Mouse (Mus musculus): ENCODE measurements at regions not wholly inside any gene's neighbourhood (a gene's known extent, or its start where the extent isn't known, plus 50 kb on each side); places are given as distances from the start of the nearest gene placed in this dataset.

- no peaks in the 10 kb centered on the region for H3K9me3 ChIP-seq
- WGBS, result 48% methylated on average over 2 of the region's 2 CpGs
- H3K27ac ChIP-seq, result no peak overlapping the region
- H3K4me2 ChIP-seq (replicated peaks), result no peak overlapping the region
- no peaks in the 10 kb centered on the region for H3K4me1 ChIP-seq
- peak; percentile 54; the same call in 1 of the 2 replicates for ATAC-seq (ENCODE audit: low FRiP score, low read depth)
- no peaks in the 10 kb centered on the region for H3K27me3 ChIP-seq
- H3K36me3 ChIP-seq, result no peaks in the 10 kb centered on the region
- H3K9ac ChIP-seq, result no peak overlapping the region
- H3K4me3 ChIP-seq, result no peak overlapping the region
Observed at GRCm38 (mm10) chr5:46182157-46182556, 324.7 kb upstream of the Lcorl start.

- WGBS, result 51% methylated on average over 3 of the region's 3 CpGs
- H3K9ac ChIP-seq, result no peak overlapping the region
Observed at GRCm38 (mm10) chr5:46172315-46172714, 314.9 kb upstream of the Lcorl start.

GRCm38 (mm10) chr5:46160774-46161173, 303.4 kb upstream of the Lcorl start:
- H3K4me2 ChIP-seq (replicated peaks), result no peak overlapping the region
- no peaks in the 10 kb centered on the region for H3K4me1 ChIP-seq
- H3K27ac ChIP-seq, result no peak overlapping the region
- no peaks in the 10 kb centered on the region for H3K36me3 ChIP-seq
- H3K27me3 ChIP-seq, result no peaks in the 10 kb centered on the region
- no peak for ATAC-seq (ENCODE audit: low FRiP score, low read depth)
- H3K9me3 ChIP-seq, result no peaks in the 10 kb centered on the region
- no peak overlapping the region for H3K9ac ChIP-seq
- no peak overlapping the region for H3K4me3 ChIP-seq
- 91% methylated on average over 4 of the region's 4 CpGs for WGBS

More at GRCm38 (mm10) chr5:46172315-46172714, 314.9 kb upstream of the Lcorl start:
- Histone ChIP-seq H3K4me2 (replicated peaks) (no peak overlapping the region), H3K27ac (no peak overlapping the region), H3K27me3 (no peaks in the 10 kb centered on the region), H3K9me3 (no peaks in the 10 kb centered on the region), H3K4me1 (no peaks in the 10 kb centered on the region), H3K36me3 (no peaks in the 10 kb centered on the region), H3K4me3 (no peak overlapping the region)
- no peak for ATAC-seq (ENCODE audit: low FRiP score, low read depth)

- Histone ChIP-seq H3K4me1 (no peaks in the 10 kb centered on the region), H3K9ac (no peak overlapping the region), H3K27ac (no peak overlapping the region), H3K36me3 (no peaks in the 10 kb centered on the region), H3K27me3 (no peaks in the 10 kb centered on the region), H3K9me3 (no peaks in the 10 kb centered on the region), H3K4me2 (replicated peaks) (no peak overlapping the region), H3K4me3 (no peak overlapping the region)
- ATAC-seq (ENCODE audit: low FRiP score, low read depth), result no peak
- WGBS, result 51% methylated on average over 3 of the region's 3 CpGs
Observed at GRCm38 (mm10) chr5:46151973-46152372, 294.6 kb upstream of the Lcorl start.

- WGBS, result 54% methylated on average over 6 of the region's 6 CpGs
- H3K4me3 ChIP-seq, result no peak overlapping the region
- no peak overlapping the region for H3K27ac ChIP-seq
- no peak overlapping the region for H3K9ac ChIP-seq
- no peaks in the 10 kb centered on the region for H3K27me3 ChIP-seq
- no peaks in the 10 kb centered on the region for H3K4me1 ChIP-seq
- H3K4me2 ChIP-seq (replicated peaks), result no peak overlapping the region
- no peaks in the 10 kb centered on the region for H3K9me3 ChIP-seq
- no peak for ATAC-seq (ENCODE audit: low FRiP score, low read depth)
- H3K36me3 ChIP-seq, result no peaks in the 10 kb centered on the region
Observed at GRCm38 (mm10) chr5:46150825-46151224, 293.4 kb upstream of the Lcorl start.

GRCm38 (mm10) chr5:46149851-46150615, 292.6 kb upstream of the Lcorl start:
- Histone ChIP-seq H3K27me3 (no peaks in the 10 kb centered on the region), H3K4me1 (no peaks in the 10 kb centered on the region), H3K4me3 (no peak overlapping the region), H3K9me3 (no peaks in the 10 kb centered on the region), H3K9ac (no peak overlapping the region), H3K4me2 (replicated peaks) (no peak overlapping the region), H3K36me3 (no peaks in the 10 kb centered on the region), H3K27ac (no peak overlapping the region)
- WGBS, result 70% methylated on average over 6 of the region's 6 CpGs
- no peak for ATAC-seq (ENCODE audit: low FRiP score, low read depth)

- WGBS, result 75% methylated on average over 2 of the region's 2 CpGs
- Histone ChIP-seq H3K4me3 (no peak overlapping the region), H3K9ac (no peak overlapping the region), H3K27ac (no peak overlapping the region), H3K27me3 (no peaks in the 10 kb centered on the region), H3K36me3 (no peaks in the 10 kb centered on the region), H3K4me1 (no peaks in the 10 kb centered on the region), H3K4me2 (replicated peaks) (no peak overlapping the region), H3K9me3 (no peaks in the 10 kb centered on the region)
- no peak for ATAC-seq (ENCODE audit: low FRiP score, low read depth)
Observed at GRCm38 (mm10) chr5:46139024-46139423, 281.6 kb upstream of the Lcorl start.

GRCm38 (mm10) chr5:46137695-46138094, 280.3 kb upstream of the Lcorl start:
- Histone ChIP-seq H3K9ac (no peak overlapping the region), H3K36me3 (no peaks in the 10 kb centered on the region), H3K9me3 (no peaks in the 10 kb centered on the region), H3K27ac (no peak overlapping the region), H3K4me2 (replicated peaks) (no peak overlapping the region), H3K4me3 (no peak overlapping the region), H3K27me3 (no peaks in the 10 kb centered on the region), H3K4me1 (no peaks in the 10 kb centered on the region)
- peak; percentile 64; the same call in 1 of the 2 replicates for ATAC-seq (ENCODE audit: low FRiP score, low read depth)
- 48% methylated on average over 3 of the region's 3 CpGs for WGBS

- H3K4me2 ChIP-seq (replicated peaks), result no peak overlapping the region
- H3K4me1 ChIP-seq, result no peaks in the 10 kb centered on the region
- H3K4me3 ChIP-seq, result no peak overlapping the region
- H3K9ac ChIP-seq, result no peak overlapping the region
- H3K27me3 ChIP-seq, result no peaks in the 10 kb centered on the region
- no peaks in the 10 kb centered on the region for H3K9me3 ChIP-seq
- H3K36me3 ChIP-seq, result no peaks in the 10 kb centered on the region
- no peak overlapping the region for H3K27ac ChIP-seq
- no peak for ATAC-seq (ENCODE audit: low FRiP score, low read depth)
- 64% methylated on average over 4 of the region's 4 CpGs for WGBS
Observed at GRCm38 (mm10) chr5:46108020-46108419, 250.6 kb upstream of the Lcorl start.

- Histone ChIP-seq H3K4me3 (no peak overlapping the region), H3K9ac (no peak overlapping the region), H3K27ac (no peak overlapping the region), H3K27me3 (no peaks in the 10 kb centered on the region), H3K4me2 (replicated peaks) (no peak overlapping the region), H3K36me3 (no peaks in the 10 kb centered on the region), H3K4me1 (no peaks in the 10 kb centered on the region), H3K9me3 (no peaks in the 10 kb centered on the region)
- WGBS, result 73% methylated on average over 4 of the region's 4 CpGs
- no peak for ATAC-seq (ENCODE audit: low FRiP score, low read depth)
Observed at GRCm38 (mm10) chr5:46103350-46103749, 245.9 kb upstream of the Lcorl start.

- H3K9ac ChIP-seq, result no peak overlapping the region
- H3K4me1 ChIP-seq, result no peaks in the 10 kb centered on the region
- no peak overlapping the region for H3K4me3 ChIP-seq
- no peaks in the 10 kb centered on the region for H3K9me3 ChIP-seq
- ATAC-seq (ENCODE audit: low FRiP score, low read depth), result no peak
- H3K27ac ChIP-seq, result no peak overlapping the region
- no peaks in the 10 kb centered on the region for H3K27me3 ChIP-seq
- no peaks in the 10 kb centered on the region for H3K36me3 ChIP-seq
- H3K4me2 ChIP-seq (replicated peaks), result no peak overlapping the region
- 76% methylated on average over 5 of the region's 5 CpGs for WGBS
Observed at GRCm38 (mm10) chr5:46092549-46092948, 235.1 kb upstream of the Lcorl start.

- H3K4me3 ChIP-seq, result no peak overlapping the region
- no peaks in the 10 kb centered on the region for H3K4me1 ChIP-seq
- no peak overlapping the region for H3K27ac ChIP-seq
- H3K27me3 ChIP-seq, result no peaks in the 10 kb centered on the region
- H3K36me3 ChIP-seq, result no peaks in the 10 kb centered on the region
- no peak overlapping the region for H3K4me2 ChIP-seq (replicated peaks)
- WGBS, result 83% methylated on average over 1 of the region's 1 CpGs
- ATAC-seq (ENCODE audit: low FRiP score, low read depth), result no peak
- H3K9me3 ChIP-seq, result no peaks in the 10 kb centered on the region
- H3K9ac ChIP-seq, result no peak overlapping the region
Observed at GRCm38 (mm10) chr5:46086885-46087284, 229.5 kb upstream of the Lcorl start.

GRCm38 (mm10) chr5:46083293-46083692, 225.9 kb upstream of the Lcorl start:
- Histone ChIP-seq H3K36me3 (no peaks in the 10 kb centered on the region), H3K9ac (no peak overlapping the region), H3K9me3 (no peaks in the 10 kb centered on the region), H3K4me3 (no peak overlapping the region), H3K4me1 (no peaks in the 10 kb centered on the region), H3K27me3 (no peaks in the 10 kb centered on the region), H3K4me2 (replicated peaks) (no peak overlapping the region), H3K27ac (no peak overlapping the region)
- no peak for ATAC-seq (ENCODE audit: low FRiP score, low read depth)
- 39% methylated on average over 2 of the region's 2 CpGs for WGBS

All from limb, embryonic 13.5 days (tissue).